Mouse (Mus musculus) CH12.LX (cell line): ENCODE results near the gene Bdp1. TPM values are rescaled to one million over a fixed set of nuclear protein-coding genes. Genes with fewer than 3 reads are reported as not detected.

Experiments used
- DNase-seq: peaks from one replicate; pipeline ENCODE4 v3.0.0-alpha.2; 2013; ENCODE audit errors: extremely low read depth
- H3K27ac ChIP-seq: 2 replicates; pipeline ENCODE4 v1.5.1; 2012; ENCODE audit warnings: low read depth, mild to moderate bottlenecking, control low read depth, moderate library complexity; ENCODE audit not compliant: insufficient read depth
- H3K27me3 ChIP-seq: replicated peaks from 2 replicates; pipeline ENCODE3; 2012; ENCODE audit warnings: inconsistent platforms
- H3K36me3 ChIP-seq, 2 experiments: replicated peaks in 1 of 2; 2 replicates each; pipeline versions ENCODE3 to v1.6.1; 2012; ENCODE audit warnings: inconsistent platforms in 1 of 2, low read length in 1 of 2, mild to moderate bottlenecking in 1 of 2, mixed read lengths in 1 of 2, moderate library complexity in 1 of 2; ENCODE audit not compliant: control insufficient read depth in 1 of 2, insufficient read depth in 1 of 2
- H3K4me1 ChIP-seq, 2 experiments: 2 replicates each; pipeline ENCODE4 v1.6.1; 2012; ENCODE audit warnings: inconsistent platforms in 1 of 2, moderate library complexity in 1 of 2; ENCODE audit not compliant: insufficient read depth in 2 of 2, control insufficient read depth in 1 of 2
- H3K4me2 ChIP-seq: 2 replicates; pipeline ENCODE4 v1.6.1; 2012; ENCODE audit warnings: low read depth, mild to moderate bottlenecking, control low read depth; ENCODE audit not compliant: poor library complexity, insufficient read depth, severe bottlenecking
- H3K4me3 ChIP-seq, 3 experiments: fragments of 150-350 bp in 1 of 3; sonication (generic) in 1 of 3; replicated peaks in 1 of 3; 2 replicates each; pipeline versions ENCODE3 to v1.5.1; 2011 to 2012; ENCODE audit warnings: low read depth in 2 of 3, low read length in 2 of 3, mild to moderate bottlenecking in 2 of 3, moderate library complexity in 2 of 3, control low read depth in 1 of 3, improper control_type of control experiment in 1 of 3, inconsistent platforms in 1 of 3, mixed read lengths in 1 of 3; ENCODE audit not compliant: poor library complexity in 1 of 3
- H3K79me2 ChIP-seq: replicated peaks from 2 replicates; pipeline ENCODE4 v1.6.1; 2012; ENCODE audit warnings: mild to moderate bottlenecking, moderate library complexity; ENCODE audit not compliant: control insufficient read depth, poor library complexity, insufficient read depth, severe bottlenecking; ENCODE audit errors: extremely low read depth
- H3K9ac ChIP-seq: 2 replicates; pipeline ENCODE4 v1.6.1; 2012; ENCODE audit warnings: low read depth, mild to moderate bottlenecking, control low read depth, moderate library complexity; ENCODE audit not compliant: insufficient read depth
- H3K9me3 ChIP-seq: replicated peaks from 2 replicates; pipeline ENCODE3; 2012; ENCODE audit warnings: low read length, inconsistent platforms, mixed read lengths
- CHD2 ChIP-seq: IDR thresholded peaks from 2 replicates; pipeline ENCODE4 v1.6.1; 2011; ENCODE audit warnings: low read length, improper control_type of control experiment
- E2F4 ChIP-seq: IDR thresholded peaks from 2 replicates; pipeline ENCODE4 v1.6.1; 2011; ENCODE audit warnings: low read depth, low read length, improper control_type of control experiment; ENCODE audit not compliant: insufficient replicate concordance
- ETS1 ChIP-seq: conservative IDR thresholded peaks from 2 replicates; pipeline ENCODE4 v1.6.1; 2012; ENCODE audit warnings: low read depth, mild to moderate bottlenecking, inconsistent platforms, low read length, improper control_type of control experiment, moderate library complexity
- GABPA ChIP-seq: IDR thresholded peaks from 2 replicates; pipeline ENCODE4 v1.6.1; 2012; ENCODE audit warnings: low read depth, low read length, improper control_type of control experiment, inconsistent platforms; ENCODE audit not compliant: insufficient replicate concordance
- HCFC1 ChIP-seq: IDR thresholded peaks from 2 replicates; pipeline ENCODE4 v1.6.1; 2012; ENCODE audit warnings: low read depth, mild to moderate bottlenecking, inconsistent platforms, low read length, improper control_type of control experiment
- IRF4 ChIP-seq: IDR thresholded peaks from 2 replicates; pipeline ENCODE4 v1.6.1; 2014; ENCODE audit warnings: low read depth, mild to moderate bottlenecking, inconsistent platforms, low read length, improper control_type of control experiment
- JUN ChIP-seq: IDR thresholded peaks from 2 replicates; pipeline ENCODE4 v1.6.1; 2011; ENCODE audit warnings: low read depth, mild to moderate bottlenecking, low read length, improper control_type of control experiment, moderate library complexity; ENCODE audit not compliant: insufficient read depth
- MAX ChIP-seq: IDR thresholded peaks from 2 replicates; pipeline ENCODE4 v1.6.1; 2011; ENCODE audit warnings: low read length, improper control_type of control experiment
- MEF2A ChIP-seq: IDR thresholded peaks from 2 replicates; pipeline ENCODE4 v1.6.1; 2014; ENCODE audit warnings: low read depth, mild to moderate bottlenecking, inconsistent platforms, low read length, improper control_type of control experiment, borderline replicate concordance
- NRF1 ChIP-seq: IDR thresholded peaks from 2 replicates; pipeline ENCODE4 v1.6.1; 2014; ENCODE audit warnings: low read depth, mild to moderate bottlenecking, inconsistent platforms, low read length, improper control_type of control experiment, moderate library complexity
- RCOR1 ChIP-seq: conservative IDR thresholded peaks from 2 replicates; pipeline ENCODE4 v1.6.1; 2012; ENCODE audit warnings: low read depth, mild to moderate bottlenecking, inconsistent platforms, low read length, improper control_type of control experiment
- SIN3A ChIP-seq: IDR thresholded peaks from 2 replicates; pipeline ENCODE4 v1.6.1; 2012; ENCODE audit warnings: low read length, improper control_type of control experiment, inconsistent platforms
- TBP ChIP-seq: conservative IDR thresholded peaks from 2 replicates; pipeline ENCODE4 v1.6.1; 2011; ENCODE audit warnings: low read depth, low read length, improper control_type of control experiment
- USF1 ChIP-seq: IDR thresholded peaks from 2 replicates; pipeline ENCODE4 v1.6.1; 2014; ENCODE audit warnings: low read depth, mild to moderate bottlenecking, inconsistent platforms, low read length, improper control_type of control experiment
- USF2 ChIP-seq: conservative IDR thresholded peaks from 2 replicates; pipeline ENCODE4 v1.6.1; 2011; ENCODE audit warnings: low read depth, low read length, improper control_type of control experiment
- ZKSCAN1 ChIP-seq: IDR thresholded peaks from 2 replicates; pipeline ENCODE4 v1.6.1; 2012; ENCODE audit warnings: low read depth, inconsistent platforms, low read length, improper control_type of control experiment, borderline replicate concordance
- ZMIZ1 ChIP-seq: IDR thresholded peaks from 2 replicates; pipeline ENCODE4 v1.6.1; 2012; ENCODE audit warnings: low read depth, mild to moderate bottlenecking, inconsistent platforms, low read length, improper control_type of control experiment
- dilution Hi-C: fragments of 300-500 bp; cut with MboI; formaldehyde crosslinking; loops from 2 replicates; pipeline ENCODE4 v1.14.3; 2020; ENCODE audit warnings: low sequenced_read_pairs; ENCODE audit not compliant: extremely low pct_unique_long_range_greater_than_20kb, extremely low pct_ligation_motif_present
- in situ Hi-C: fragments of 300-500 bp; cut with MboI; formaldehyde crosslinking; loops from 3 replicates; pipeline ENCODE4 v1.14.3; 2019; ENCODE audit warnings: low sequenced_read_pairs, low pct_ligation_motif_present, low pct_unique_long_range_greater_than_20kb, mixed read lengths
- polyA plus RNA-seq: library from polyadenylated mRNA; unstranded; fragments of >175 nt; gene quantifications from 2 replicates; pipeline ENCODE4 v1.2.1, GENCODE M21; 2012; ENCODE audit warnings: low read depth; ENCODE audit not compliant: insufficient read length
- total RNA-seq, 2 experiments: library from RNA; depleted of rRNA; stranded (reverse); fragments of 300-350 nt in 1 of 2; fragments of >200 nt in 1 of 2; gene quantifications; 2 replicates each; pipeline ENCODE4 v1.2.3; 2012 to 2014

Bdp1 gene
- total and polyA plus RNA-seq, 3 experiments = 20.0 to 24.2 (median 22.0) TPM

- Histone ChIP-seq H3K9me3 (no peaks in the 10 kb centered on the region), H3K4me2 (no peak overlapping the region), H3K27ac (no peak overlapping the region), H3K27me3 (no peaks in the 10 kb centered on the region), H3K9ac (no peak overlapping the region), H3K36me3 (peaks cover 48 to 89% of the 10 kb centered on the region in 2 experiments), H3K79me2 (no peaks in the 10 kb centered on the region; the same call in 1 of the 2 replicates), H3K4me1 (peaks cover 0 to 16% of the 10 kb centered on the region in 2 experiments; a peak in 2 of 4 replicates), H3K4me3 (no peak overlapping the region)
- peak; percentile 9 for DNase-seq
- TF ChIP-seq ZMIZ1 (no peak), MEF2A (no peak), NRF1 (no peak), RCOR1 (no peak), ETS1 (no peak), USF1 (no peak), SIN3A (no peak), GABPA (no peak)
- dilution Hi-C loops (no loop called here), in situ Hi-C loops (no loop called here)
These were observed 32.4 kb downstream of the Bdp1 start for GRCm38 (mm10) chr13:100071473-100071872.

- Histone ChIP-seq H3K9me3 (no peaks in the 10 kb centered on the region), H3K79me2 (no peaks in the 10 kb centered on the region; the same call in 1 of the 2 replicates), H3K27me3 (no peaks in the 10 kb centered on the region), H3K4me3 (no peak overlapping the region), H3K4me2 (no peak overlapping the region), H3K9ac (no peak overlapping the region), H3K27ac (no peak overlapping the region), H3K36me3 (peaks cover 52 to 89% of the 10 kb centered on the region in 2 experiments), H3K4me1 (peaks cover 0 to 9% of the 10 kb centered on the region in 2 experiments; a peak in 2 of 4 replicates)
- DNase-seq = no peak
- TF ChIP-seq E2F4 = no peak
- TF ChIP-seq USF2 = no peak
- no peak for TF ChIP-seq CHD2
- TF ChIP-seq TBP = no peak
- no peak for TF ChIP-seq IRF4
- TF ChIP-seq HCFC1 = no peak
- TF ChIP-seq MAX = no peak
- TF ChIP-seq ZKSCAN1 = no peak
- TF ChIP-seq JUN = no peak
- TF ChIP-seq RCOR1 = no peak
- in situ Hi-C loops (no loop called here), dilution Hi-C loops (no loop called here)
These were observed 36.0 kb downstream of the Bdp1 start for GRCm38 (mm10) chr13:100067821-100068220.
